Mouse (Mus musculus): ENCODE data around the gene AW822073. TPM values are rescaled to one million over a fixed set of nuclear protein-coding genes. Genes with fewer than 3 reads are reported as not detected.
"Not testable (repeated sequence)": the region's sequence is repeated elsewhere in the genome, so short reads cannot be mapped to it uniquely, and the experiment has no call there.

Gene AW822073
- total RNA-seq, 1 experiment from 2014 or later, result not detected

DNA sequence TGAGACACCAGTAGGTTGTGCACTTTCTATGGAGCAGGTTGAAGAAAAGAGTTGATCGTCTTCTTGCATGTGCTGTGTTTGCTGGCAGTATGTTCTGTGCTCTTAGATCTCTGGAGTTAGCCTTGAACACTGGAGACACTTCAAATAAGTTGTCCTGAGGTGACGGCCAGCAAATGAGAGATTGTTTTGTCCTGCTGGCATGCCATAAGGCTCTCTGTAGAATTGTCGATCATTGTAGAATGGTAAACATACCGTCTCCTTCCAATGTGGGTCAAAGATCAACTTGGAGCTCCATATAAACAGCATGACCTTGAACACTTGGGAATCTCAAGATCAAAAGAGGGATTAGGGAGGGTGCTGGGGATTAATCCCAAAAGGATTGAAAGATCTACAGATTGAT lies 1.6 kb upstream of the AW822073 start:
- ATAC-seq (replicated peaks in 1 of 2; ENCODE audit: insufficient read depth in 1 of 2, low FRiP score in 2 of 2, low TSS enrichment in 1 of 2, low read depth in 1 of 2, poor library complexity in 2 of 2, severe bottlenecking in 2 of 2), result not testable (repeated sequence)

DNA sequence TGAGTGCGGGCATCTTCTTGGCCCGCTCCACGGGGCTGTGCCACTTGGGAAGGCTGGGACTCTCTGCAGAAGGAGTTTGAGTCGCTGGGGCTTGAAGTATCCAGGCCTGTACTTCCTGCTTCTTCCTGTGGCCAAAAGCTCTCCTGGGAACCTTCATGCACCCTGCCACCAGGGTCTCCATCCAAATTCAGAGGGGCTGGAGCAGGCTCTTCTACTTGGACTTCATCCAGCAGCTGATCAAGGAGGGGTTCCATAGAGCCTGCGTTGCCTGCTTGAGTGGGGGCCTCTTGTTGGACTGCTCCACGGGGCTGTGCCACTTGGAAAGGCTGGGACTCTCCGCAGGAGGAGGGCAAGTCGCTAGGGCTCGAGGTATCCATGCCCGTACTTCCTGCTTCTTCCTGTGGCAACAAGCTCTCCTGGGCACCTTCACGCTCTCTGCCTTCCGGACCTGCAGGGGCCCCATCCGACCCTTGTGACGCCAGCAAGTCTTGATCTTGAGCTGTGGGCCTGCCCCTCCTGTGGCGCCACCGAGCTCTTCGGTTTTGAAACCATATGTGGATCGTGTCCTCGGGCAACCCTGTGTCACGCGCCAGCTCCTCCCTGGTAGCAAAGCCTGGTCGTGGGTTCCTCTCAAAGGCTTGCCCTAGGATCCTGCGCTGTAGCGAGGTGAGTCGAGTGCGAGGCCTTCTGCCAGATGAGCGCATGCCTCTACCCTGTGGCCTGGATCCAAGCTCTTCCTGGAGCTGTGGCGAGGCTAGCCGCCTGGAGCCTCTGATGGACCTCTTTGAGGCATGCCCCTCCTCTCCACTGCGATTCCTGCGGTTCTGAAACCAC lies 541 bp downstream of the AW822073 start:
- not testable (repeated sequence) for ATAC-seq (replicated peaks in 1 of 2; ENCODE audit: insufficient read depth in 1 of 2, low FRiP score in 2 of 2, low TSS enrichment in 1 of 2, low read depth in 1 of 2, poor library complexity in 2 of 2, severe bottlenecking in 2 of 2)

- not testable (repeated sequence) for ATAC-seq (replicated peaks in 1 of 2; ENCODE audit: insufficient read depth in 1 of 2, low FRiP score in 2 of 2, low TSS enrichment in 1 of 2, low read depth in 1 of 2, poor library complexity in 2 of 2, severe bottlenecking in 2 of 2)
These were observed 1.6 kb downstream of the AW822073 start for GRCm38 (mm10) chr10:58223161-58223560.

- not testable (repeated sequence) for ATAC-seq (replicated peaks in 1 of 2; ENCODE audit: insufficient read depth in 1 of 2, low FRiP score in 2 of 2, low TSS enrichment in 1 of 2, low read depth in 1 of 2, poor library complexity in 2 of 2, severe bottlenecking in 2 of 2)
These were observed 3.2 kb downstream of the AW822073 start for GRCm38 (mm10) chr10:58221571-58221970.

DNA sequence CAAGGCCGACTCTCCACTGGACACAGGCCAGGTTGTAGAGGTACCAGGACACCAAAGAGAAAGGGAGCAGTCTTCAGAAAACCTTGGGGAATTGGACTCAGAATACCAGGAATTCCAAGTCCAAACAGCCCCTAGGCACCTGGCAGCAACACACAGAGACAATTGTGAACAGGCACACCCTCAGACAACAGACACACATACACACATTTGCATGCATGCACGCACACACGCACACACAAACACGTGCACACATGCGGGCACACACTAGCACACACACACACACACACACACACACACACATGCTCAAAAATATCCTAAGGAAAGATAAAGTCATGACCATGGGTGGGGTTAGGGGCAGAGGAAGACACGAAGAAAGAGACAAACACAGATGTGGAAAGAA lies 4.0 kb downstream of the AW822073 start:
- no peak for ATAC-seq (replicated peaks in 1 of 2; ENCODE audit: insufficient read depth in 1 of 2, low FRiP score in 2 of 2, low TSS enrichment in 1 of 2, low read depth in 1 of 2, poor library complexity in 2 of 2, severe bottlenecking in 2 of 2)

DNA sequence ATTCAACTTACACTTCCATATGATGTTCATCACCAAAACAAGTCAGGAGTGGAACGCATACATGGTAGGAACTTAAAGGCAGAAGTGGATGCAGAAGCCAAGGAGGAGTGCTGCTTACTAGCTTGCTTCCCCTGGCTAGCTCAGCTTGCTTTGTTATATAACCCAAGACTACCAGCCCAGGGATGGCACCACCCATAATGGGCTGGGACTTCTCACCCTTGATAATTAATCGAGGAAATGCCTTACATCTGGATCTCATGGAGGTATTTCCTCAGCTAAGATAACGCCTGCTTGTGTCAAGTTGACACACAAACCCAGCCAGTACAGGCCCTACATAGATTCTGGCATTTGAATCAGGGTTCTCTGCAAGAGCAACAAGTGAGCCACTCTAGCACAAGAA lies 7.4 kb downstream of the AW822073 start:
- ATAC-seq (replicated peaks in 1 of 2; ENCODE audit: insufficient read depth in 1 of 2, low FRiP score in 2 of 2, low TSS enrichment in 1 of 2, low read depth in 1 of 2, poor library complexity in 2 of 2, severe bottlenecking in 2 of 2), result no peak

DNA sequence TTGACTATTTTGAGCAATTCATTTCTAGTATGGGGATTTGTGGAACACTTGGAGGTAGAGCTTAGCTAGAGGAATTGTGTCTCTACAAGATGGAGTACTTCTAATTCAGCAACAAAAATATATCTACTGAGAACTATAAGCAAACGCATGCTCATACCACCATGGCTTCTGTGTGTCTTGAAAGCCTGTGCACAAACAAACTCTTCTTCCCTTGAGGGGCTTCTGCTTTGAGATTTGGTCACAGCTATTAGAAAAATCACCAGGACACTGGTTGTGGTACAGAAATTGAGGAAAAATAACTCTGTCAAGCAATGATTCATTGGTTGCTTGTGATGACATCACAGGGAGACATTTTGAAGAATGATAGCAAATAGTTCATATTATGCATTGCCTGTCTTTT lies 9.4 kb downstream of the AW822073 start:
- ATAC-seq (replicated peaks in 1 of 2; ENCODE audit: insufficient read depth in 1 of 2, low FRiP score in 2 of 2, low TSS enrichment in 1 of 2, low read depth in 1 of 2, poor library complexity in 2 of 2, severe bottlenecking in 2 of 2), result no peak

GRCm38 (mm10) chr10:58214934-58215333 lies 9.8 kb downstream of the AW822073 start:
- ATAC-seq (replicated peaks in 1 of 2; ENCODE audit: insufficient read depth in 1 of 2, low FRiP score in 2 of 2, low TSS enrichment in 1 of 2, low read depth in 1 of 2, poor library complexity in 2 of 2, severe bottlenecking in 2 of 2), result no peak

GRCm38 (mm10) chr10:58214497-58214896 lies 10.2 kb downstream of the AW822073 start:
- no peak for ATAC-seq (replicated peaks in 1 of 2; ENCODE audit: insufficient read depth in 1 of 2, low FRiP score in 2 of 2, low TSS enrichment in 1 of 2, low read depth in 1 of 2, poor library complexity in 2 of 2, severe bottlenecking in 2 of 2)

GRCm38 (mm10) chr10:58212230-58212629 lies 12.5 kb downstream of the AW822073 start:
- ATAC-seq (replicated peaks in 1 of 2; ENCODE audit: insufficient read depth in 1 of 2, low FRiP score in 2 of 2, low TSS enrichment in 1 of 2, low read depth in 1 of 2, poor library complexity in 2 of 2, severe bottlenecking in 2 of 2), result no peak

DNA sequence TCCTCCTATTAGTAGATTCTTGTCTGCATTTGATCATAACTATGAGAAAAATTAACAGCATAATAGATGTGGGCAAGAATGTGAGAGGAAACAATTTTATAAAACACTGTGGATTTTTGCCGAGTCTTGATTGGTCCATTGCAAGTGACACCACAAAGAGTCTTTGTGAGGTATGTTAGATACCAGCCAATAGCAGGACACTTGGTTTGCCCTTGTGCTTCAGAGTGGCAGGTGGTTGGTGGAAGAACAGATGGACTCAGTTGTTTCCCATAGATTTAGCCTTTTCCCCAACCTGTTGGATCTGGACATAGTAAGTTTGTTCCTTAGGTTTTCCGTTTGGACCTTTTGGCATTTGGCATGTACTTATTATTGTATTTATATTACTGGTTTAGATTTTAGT lies 13.5 kb downstream of the AW822073 start:
- ATAC-seq (replicated peaks in 1 of 2; ENCODE audit: insufficient read depth in 1 of 2, low FRiP score in 2 of 2, low TSS enrichment in 1 of 2, low read depth in 1 of 2, poor library complexity in 2 of 2, severe bottlenecking in 2 of 2), result no peak

GRCm38 (mm10) chr10:58210514-58210913 lies 14.2 kb downstream of the AW822073 start:
- ATAC-seq (replicated peaks in 1 of 2; ENCODE audit: insufficient read depth in 1 of 2, low FRiP score in 2 of 2, low TSS enrichment in 1 of 2, low read depth in 1 of 2, poor library complexity in 2 of 2, severe bottlenecking in 2 of 2), result no peak

DNA sequence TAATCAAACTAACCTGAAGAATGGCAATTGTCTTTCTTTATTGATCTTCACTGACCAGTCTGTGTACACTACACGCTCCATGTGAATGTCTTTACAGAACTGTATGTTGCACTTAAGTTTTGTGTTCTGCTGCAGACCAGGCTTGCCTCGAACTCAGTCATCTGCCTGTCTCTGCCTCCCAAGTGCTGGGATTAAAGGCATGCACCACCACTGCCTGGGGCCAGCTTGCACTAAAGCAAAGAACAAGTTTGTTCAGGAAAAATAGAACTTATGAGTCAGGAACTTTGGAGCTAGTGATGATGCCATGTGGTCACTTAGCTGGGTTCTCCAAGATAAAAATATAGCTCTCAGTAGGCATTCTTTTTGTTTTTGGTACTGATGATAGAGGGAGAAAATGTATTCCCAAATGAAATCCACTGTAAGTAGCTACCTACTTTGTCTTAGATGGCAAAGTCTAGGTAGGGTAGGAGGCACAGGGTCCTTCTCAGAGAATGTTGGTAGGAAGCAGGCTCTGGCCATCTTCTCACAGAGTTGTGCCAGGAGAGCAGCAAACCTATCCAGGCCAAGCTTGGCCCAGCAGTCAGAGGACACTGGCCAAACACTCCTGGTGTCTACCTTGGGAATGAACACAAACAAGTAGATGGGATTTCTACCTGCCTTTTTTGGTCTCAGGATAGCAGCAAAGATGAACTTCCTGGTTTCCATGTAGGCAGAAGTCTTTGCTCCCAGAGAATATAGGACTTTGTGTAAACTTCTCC lies 14.8 kb downstream of the AW822073 start:
- no peak for ATAC-seq (replicated peaks in 1 of 2; ENCODE audit: insufficient read depth in 1 of 2, low FRiP score in 2 of 2, low TSS enrichment in 1 of 2, low read depth in 1 of 2, poor library complexity in 2 of 2, severe bottlenecking in 2 of 2)

DNA sequence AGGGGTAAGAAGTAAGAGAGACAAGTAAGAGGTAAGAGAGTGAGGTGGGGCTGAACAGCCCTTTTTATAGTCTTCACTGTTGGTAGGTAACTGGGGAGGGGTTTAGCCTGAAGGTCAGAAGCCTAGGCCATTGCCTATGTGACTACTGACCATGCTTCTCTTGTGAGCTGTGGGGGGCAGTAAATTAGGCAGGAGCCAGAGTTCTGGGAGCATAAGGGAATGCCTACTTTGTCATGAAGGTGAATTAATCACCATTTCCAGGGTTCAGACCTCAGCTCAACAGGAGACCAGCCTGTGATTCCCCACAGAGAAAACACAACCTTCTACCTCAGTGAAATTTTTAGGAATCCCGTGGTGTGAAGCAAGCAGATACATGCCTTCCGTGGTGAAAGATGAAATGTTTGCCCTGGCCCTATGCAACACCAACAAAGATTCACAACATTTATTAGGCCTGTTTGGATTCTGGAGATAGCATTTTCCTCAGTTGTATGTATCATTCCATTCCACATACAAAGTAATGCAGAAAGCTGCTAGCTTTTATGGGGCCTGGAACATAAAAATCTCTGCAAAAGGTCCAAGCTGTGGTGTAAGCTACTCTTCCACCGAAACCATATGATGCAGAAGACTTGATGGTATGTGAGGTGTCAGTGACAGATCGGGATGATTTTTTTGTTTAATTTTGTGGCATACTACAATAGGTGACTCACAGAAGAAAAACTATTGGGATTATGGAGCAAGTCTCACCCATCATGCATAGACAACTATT lies 17.9 kb downstream of the AW822073 start:
- ATAC-seq (replicated peaks in 1 of 2; ENCODE audit: insufficient read depth in 1 of 2, low FRiP score in 2 of 2, low TSS enrichment in 1 of 2, low read depth in 1 of 2, poor library complexity in 2 of 2, severe bottlenecking in 2 of 2), result no peak

DNA sequence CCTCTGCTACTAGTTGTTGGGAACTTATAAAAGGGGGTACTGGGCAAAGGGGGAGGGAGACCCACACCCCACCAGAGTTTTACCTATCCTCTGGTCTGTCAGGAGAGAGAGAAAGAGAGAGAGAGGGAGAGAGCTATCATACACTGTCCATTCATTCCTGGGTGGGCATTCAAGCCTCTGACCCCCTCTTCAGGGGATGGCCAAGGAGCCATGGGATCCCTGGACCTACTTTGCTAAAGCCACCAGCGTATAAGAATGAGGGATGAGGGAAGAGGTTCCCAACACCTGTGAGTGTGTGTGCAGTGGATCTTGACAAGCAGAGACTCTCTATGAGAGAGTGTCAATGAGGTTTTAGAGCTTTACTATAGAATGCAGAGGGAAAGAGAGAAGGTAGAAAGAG lies 18.7 kb downstream of the AW822073 start:
- no peak for ATAC-seq (replicated peaks in 1 of 2; ENCODE audit: insufficient read depth in 1 of 2, low FRiP score in 2 of 2, low TSS enrichment in 1 of 2, low read depth in 1 of 2, poor library complexity in 2 of 2, severe bottlenecking in 2 of 2)
